Mouse (Mus musculus): ENCODE measurements around the gene Eapp.

Eapp gene

GRCm38 (mm10) chr12:54621942-54622341 lies 73.8 kb downstream of the Eapp start:
- no peak for TF ChIP-seq GATA4 (IDR thresholded peaks at IDR 0.05; ENCODE audit: insufficient replicate concordance, low read length)
